Mouse (Mus musculus): ENCODE results near the gene Lmx1b. TPM values are rescaled to one million over a fixed set of nuclear protein-coding genes. Genes with fewer than 3 reads are reported as not detected.

Lmx1b gene
- total and polyA plus RNA-seq, 3 experiments = 0.08 to 0.18 TPM; not detected in 1

DNA sequence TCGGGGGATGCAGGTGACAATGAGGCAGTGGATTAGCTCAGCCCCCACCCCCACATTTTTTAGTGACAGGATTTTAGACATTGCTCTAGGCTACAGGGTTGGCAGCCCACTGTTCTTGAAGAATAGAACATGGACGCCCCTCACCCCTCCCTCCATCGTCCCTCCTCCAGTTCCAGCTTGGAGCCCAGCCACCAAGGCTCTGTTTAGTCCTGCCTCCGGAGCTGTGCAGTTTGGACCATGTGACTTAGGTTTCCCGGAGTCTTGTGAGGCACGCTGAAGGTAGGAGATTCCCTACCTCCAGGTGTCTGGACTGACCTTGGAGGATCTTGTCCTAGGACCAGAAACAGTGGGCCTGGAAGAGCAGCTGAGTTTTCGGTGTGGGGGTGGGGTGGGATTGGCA is 81.0 kb downstream of the Lmx1b start:
- no peaks in the 10 kb centered on the region for H3K36me3 ChIP-seq (ENCODE audit: control insufficient read depth, insufficient read depth, low read length)
- no peak overlapping the region for H3K9ac ChIP-seq (ENCODE audit: low read depth, low read length)
- TF ChIP-seq POLR2A (IDR thresholded peaks at IDR 0.05; ENCODE audit: insufficient read depth, low read depth, low read length) (no peak), EP300 (IDR thresholded peaks at IDR 0.05; ENCODE audit: insufficient read depth, low read depth, low read length) (no peak), CTCF (IDR thresholded peaks at IDR 0.05) (no peak)
- no peaks in the 10 kb centered on the region for H3K79me2 ChIP-seq (replicated peaks; ENCODE audit: control insufficient read depth, insufficient read depth, low read length)
- H3K27ac ChIP-seq = no peak overlapping the region
- WGBS = 33% methylated on average over 7 of the region's 7 CpGs
- DNase-seq = no peak
- intact Hi-C loops (cut with DNase I) = no loop called here
- H3K4me3 ChIP-seq = no peak overlapping the region
- no peaks in the 10 kb centered on the region for H3K4me1 ChIP-seq (ENCODE audit: control insufficient read depth, insufficient read depth, low read length)
- H3K27me3 ChIP-seq (ENCODE audit: control insufficient read depth, insufficient read depth, low read length) = no peaks in the 10 kb centered on the region

DNA sequence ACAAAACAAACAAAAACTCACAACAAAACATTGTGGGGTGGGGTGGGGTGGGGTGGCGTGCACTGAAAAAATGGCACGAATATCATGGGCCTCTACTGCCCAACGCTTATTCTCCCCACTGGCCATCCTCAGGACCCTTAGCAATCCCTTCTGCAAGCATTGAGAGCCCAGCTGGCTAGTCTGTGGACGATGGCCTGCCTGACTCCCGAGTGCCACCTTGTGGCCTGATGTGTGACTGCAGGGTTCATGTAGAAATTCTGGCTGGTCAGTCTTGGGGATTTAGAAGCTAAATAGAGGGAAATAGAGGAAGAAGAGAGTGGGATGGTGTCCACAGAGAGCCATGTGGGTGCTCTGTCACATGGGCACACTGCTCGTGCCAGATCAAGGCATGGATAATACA is 82.1 kb downstream of the Lmx1b start:
- peak; percentile 98 for TF ChIP-seq CTCF (IDR thresholded peaks at IDR 0.05)
- no peak for TF ChIP-seq POLR2A (IDR thresholded peaks at IDR 0.05; ENCODE audit: insufficient read depth, low read depth, low read length)
- H3K4me3 ChIP-seq = no peak overlapping the region
- WGBS = 3% methylated on average over 6 of the region's 6 CpGs
- no peaks in the 10 kb centered on the region; the same call in 1 of the 2 replicates for H3K27me3 ChIP-seq (ENCODE audit: control insufficient read depth, insufficient read depth, low read length)
- DNase-seq = peak; percentile 55 to 81
- H3K9ac ChIP-seq (ENCODE audit: low read depth, low read length) = no peak overlapping the region
- intact Hi-C loops (cut with DNase I) = loop anchor here (1.0 kb wide), 1 partner anchor 71 kb away; no protein-coding TSS in a partner anchor
- H3K36me3 ChIP-seq (ENCODE audit: control insufficient read depth, insufficient read depth, low read length) = no peaks in the 10 kb centered on the region
- no peaks in the 10 kb centered on the region for H3K4me1 ChIP-seq (ENCODE audit: control insufficient read depth, insufficient read depth, low read length)
- H3K27ac ChIP-seq = no peak overlapping the region
- H3K79me2 ChIP-seq (replicated peaks; ENCODE audit: control insufficient read depth, insufficient read depth, low read length) = no peaks in the 10 kb centered on the region

DNA sequence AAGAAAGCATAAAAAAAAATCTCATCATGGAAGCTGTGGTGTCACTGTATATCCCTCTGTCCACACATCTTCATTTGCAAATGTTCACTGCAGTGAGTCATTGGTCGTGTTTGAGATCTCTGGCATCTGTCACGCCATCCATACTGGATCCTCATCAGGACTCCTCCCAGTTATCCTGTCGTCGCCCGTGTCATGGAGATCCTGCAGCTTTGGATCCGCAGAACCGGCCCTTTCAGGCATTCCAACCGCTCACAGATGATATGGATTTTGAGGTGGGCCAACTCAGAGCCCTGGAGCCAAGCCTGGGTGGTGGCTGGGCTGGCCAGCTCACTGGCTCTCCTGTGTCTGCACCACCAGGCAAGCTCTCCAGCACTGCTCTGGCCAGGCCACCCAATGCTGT is 84.7 kb downstream of the Lmx1b start:
- intact Hi-C loops (cut with DNase I) = no loop called here
- H3K36me3 ChIP-seq (ENCODE audit: control insufficient read depth, insufficient read depth, low read length) = no peaks in the 10 kb centered on the region
- no peaks in the 10 kb centered on the region for H3K4me1 ChIP-seq (ENCODE audit: control insufficient read depth, insufficient read depth, low read length)
- TF ChIP-seq EP300 (IDR thresholded peaks at IDR 0.05; ENCODE audit: insufficient read depth, low read depth, low read length) = no peak
- no peak for TF ChIP-seq CTCF (IDR thresholded peaks at IDR 0.05)
- TF ChIP-seq POLR2A (IDR thresholded peaks at IDR 0.05; ENCODE audit: insufficient read depth, low read depth, low read length) = no peak
- no peak overlapping the region for H3K4me3 ChIP-seq
- H3K9ac ChIP-seq (ENCODE audit: low read depth, low read length) = no peak overlapping the region
- no peaks in the 10 kb centered on the region; the same call in 1 of the 2 replicates for H3K27me3 ChIP-seq (ENCODE audit: control insufficient read depth, insufficient read depth, low read length)
- DNase-seq = no peak
- WGBS = 51% methylated on average over 8 of the region's 8 CpGs
- H3K27ac ChIP-seq = no peak overlapping the region
- no peaks in the 10 kb centered on the region for H3K79me2 ChIP-seq (replicated peaks; ENCODE audit: control insufficient read depth, insufficient read depth, low read length)

GRCm38 (mm10) chr2:33552672-33553071 is 87.6 kb downstream of the Lmx1b start:
- Histone ChIP-seq H3K4me3 (no peak overlapping the region), H3K9ac (ENCODE audit: low read depth, low read length) (no peak overlapping the region), H3K4me1 (ENCODE audit: control insufficient read depth, insufficient read depth, low read length) (no peaks in the 10 kb centered on the region), H3K79me2 (replicated peaks; ENCODE audit: control insufficient read depth, insufficient read depth, low read length) (no peaks in the 10 kb centered on the region), H3K27me3 (ENCODE audit: control insufficient read depth, insufficient read depth, low read length) (no peaks in the 10 kb centered on the region; the same call in 1 of the 2 replicates), H3K36me3 (ENCODE audit: control insufficient read depth, insufficient read depth, low read length) (no peaks in the 10 kb centered on the region), H3K27ac (no peak overlapping the region)
- intact Hi-C loops (cut with DNase I) = no loop called here
- DNase-seq = no peak
- TF ChIP-seq EP300 (IDR thresholded peaks at IDR 0.05; ENCODE audit: insufficient read depth, low read depth, low read length) (no peak), CTCF (IDR thresholded peaks at IDR 0.05) (peak; percentile 33)
- WGBS = 51% methylated on average over 5 of the region's 5 CpGs

GRCm38 (mm10) chr2:33547595-33547994 is 92.7 kb downstream of the Lmx1b start:
- H3K79me2 ChIP-seq (replicated peaks; ENCODE audit: control insufficient read depth, insufficient read depth, low read length) = no peaks in the 10 kb centered on the region
- no peak overlapping the region for H3K4me3 ChIP-seq
- no peak overlapping the region for H3K27ac ChIP-seq
- intact Hi-C loops (cut with DNase I) = no loop called here
- no peaks in the 10 kb centered on the region for H3K4me1 ChIP-seq (ENCODE audit: control insufficient read depth, insufficient read depth, low read length)
- no peaks in the 10 kb centered on the region for H3K36me3 ChIP-seq (ENCODE audit: control insufficient read depth, insufficient read depth, low read length)
- H3K9ac ChIP-seq (ENCODE audit: low read depth, low read length) = no peak overlapping the region
- 86% methylated on average over 2 of the region's 2 CpGs for WGBS
- no peak for DNase-seq
- H3K27me3 ChIP-seq (ENCODE audit: control insufficient read depth, insufficient read depth, low read length) = peaks cover 12% of the 10 kb centered on the region
- TF ChIP-seq CTCF (IDR thresholded peaks at IDR 0.05) = no peak
- TF ChIP-seq POLR2A (IDR thresholded peaks at IDR 0.05; ENCODE audit: insufficient read depth, low read depth, low read length) = no peak
- no peak for TF ChIP-seq EP300 (IDR thresholded peaks at IDR 0.05; ENCODE audit: insufficient read depth, low read depth, low read length)

DNA sequence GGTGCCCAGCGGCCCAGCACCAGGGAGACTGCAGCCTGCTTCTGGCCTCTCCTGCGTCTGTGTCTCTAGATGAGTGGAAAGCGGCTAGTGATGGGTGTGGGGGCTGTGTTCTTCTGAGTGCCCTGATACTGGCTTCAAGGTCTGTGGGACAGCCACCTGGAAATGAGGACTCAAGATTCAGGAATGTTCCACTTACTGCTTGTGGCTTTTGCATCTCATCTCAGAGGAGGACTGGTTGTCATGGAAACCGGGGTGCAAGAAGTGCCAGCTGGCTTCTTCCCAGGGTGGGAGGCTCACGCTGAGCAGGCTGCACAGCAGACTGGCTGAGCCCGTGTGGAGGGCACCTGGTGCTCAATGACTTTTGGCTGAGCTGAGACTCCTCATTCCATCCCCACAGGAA is 93.4 kb downstream of the Lmx1b start:
- intact Hi-C loops (cut with DNase I) = no loop called here
- H3K79me2 ChIP-seq (replicated peaks; ENCODE audit: control insufficient read depth, insufficient read depth, low read length) = no peaks in the 10 kb centered on the region
- no peak for DNase-seq
- peaks cover 12% of the 10 kb centered on the region for H3K27me3 ChIP-seq (ENCODE audit: control insufficient read depth, insufficient read depth, low read length)
- TF ChIP-seq EP300 (IDR thresholded peaks at IDR 0.05; ENCODE audit: insufficient read depth, low read depth, low read length) (no peak), POLR2A (IDR thresholded peaks at IDR 0.05; ENCODE audit: insufficient read depth, low read depth, low read length) (no peak), CTCF (IDR thresholded peaks at IDR 0.05) (no peak)
- H3K27ac ChIP-seq = no peak overlapping the region
- WGBS = 30% methylated on average over 6 of the region's 6 CpGs
- H3K4me1 ChIP-seq (ENCODE audit: control insufficient read depth, insufficient read depth, low read length) = no peaks in the 10 kb centered on the region
- no peak overlapping the region for H3K9ac ChIP-seq (ENCODE audit: low read depth, low read length)
- H3K36me3 ChIP-seq (ENCODE audit: control insufficient read depth, insufficient read depth, low read length) = no peaks in the 10 kb centered on the region
- no peak overlapping the region for H3K4me3 ChIP-seq

Measured in heart, adult 2 months (tissue).